Mouse (Mus musculus): Measurements from ENCODE around the gene Bach1. TPM values are rescaled to one million over a fixed set of nuclear protein-coding genes. Genes with fewer than 3 reads are reported as not detected.

Bach1 gene
- total and polyA plus RNA-seq, 3 experiments: 11.4 to 20.9 (median 13.4) TPM

GRCm38 (mm10) chr16:87663890-87664289 lies 34.9 kb upstream of the Bach1 start:
- Histone ChIP-seq H3K79me2 (replicated peaks; ENCODE audit: control insufficient read depth, extremely low read depth, insufficient read depth, poor library complexity, severe bottlenecking) (no peaks in the 10 kb centered on the region), H3K4me1 (ENCODE audit: control insufficient read depth in 1 of 2, insufficient read depth in 2 of 2) (peaks cover 29 to 76% of the 10 kb centered on the region in 2 experiments), H3K4me2 (ENCODE audit: insufficient read depth, low read depth, poor library complexity, severe bottlenecking) (peak overlapping the region; percentile 47), H3K27ac (ENCODE audit: insufficient read depth, low read depth) (no peak overlapping the region), H3K36me3 (replicated peaks in 1 of 2; ENCODE audit: control insufficient read depth in 1 of 2, insufficient read depth in 1 of 2, low read length in 1 of 2) (no peaks in the 10 kb centered on the region), H3K9me3 (replicated peaks; ENCODE audit: low read length) (no peaks in the 10 kb centered on the region), H3K27me3 (replicated peaks) (no peaks in the 10 kb centered on the region), H3K9ac (ENCODE audit: insufficient read depth, low read depth) (no peak overlapping the region), H3K4me3 (replicated peaks in 1 of 3; ENCODE audit: low read depth in 2 of 3, low read length in 2 of 3, poor library complexity in 1 of 3) (no peak overlapping the region)
- dilution Hi-C loops (cut with MboI; ENCODE audit: extremely low pct_ligation_motif_present, extremely low pct_unique_long_range_greater_than_20kb, low sequenced_read_pairs): no loop called here
- in situ Hi-C loops (cut with MboI; ENCODE audit: low pct_ligation_motif_present, low pct_unique_long_range_greater_than_20kb, low sequenced_read_pairs): no loop called here
- DNase-seq (ENCODE audit: extremely low read depth): no peak
- TF ChIP-seq IRF4 (IDR thresholded peaks at IDR 0.05; ENCODE audit: low read depth, low read length) (peak; percentile 54; the same call in 1 of the 2 replicates), MAX (IDR thresholded peaks at IDR 0.05; ENCODE audit: low read length) (peak; percentile 90), BHLHE40 (IDR thresholded peaks at IDR 0.05; ENCODE audit: low read depth, low read length) (peak; percentile 79), USF2 (conservative IDR thresholded peaks at IDR 0.05; ENCODE audit: low read depth, low read length) (no peak), RCOR1 (conservative IDR thresholded peaks at IDR 0.05; ENCODE audit: low read depth, low read length) (no peak), POLR2AphosphoS2 (IDR thresholded peaks at IDR 0.05; ENCODE audit: low read depth, low read length) (no peak), TBP (conservative IDR thresholded peaks at IDR 0.05; ENCODE audit: low read depth, low read length) (no peak), JUND (conservative IDR thresholded peaks at IDR 0.05; ENCODE audit: low read depth, low read length) (no peak; the same call in 1 of the 2 replicates), POLR2A (IDR thresholded peaks at IDR 0.05; ENCODE audit: low read depth, low read length) (no peak), MEF2A (IDR thresholded peaks at IDR 0.05; ENCODE audit: borderline replicate concordance, low read depth, low read length) (peak; percentile 25; the same call in 1 of the 2 replicates), SIN3A (IDR thresholded peaks at IDR 0.05; ENCODE audit: low read length) (peak; percentile 56; the same call in 1 of the 2 replicates), MYC (IDR thresholded peaks at IDR 0.05; ENCODE audit: low read depth, low read length) (peak; percentile 83), GABPA (IDR thresholded peaks at IDR 0.05; ENCODE audit: insufficient replicate concordance, low read depth, low read length) (no peak), RAD21 (IDR thresholded peaks at IDR 0.05; ENCODE audit: low read depth, low read length) (no peak), ETS1 (conservative IDR thresholded peaks at IDR 0.05; ENCODE audit: low read depth, low read length) (peak; percentile 53; the same call in 1 of the 2 replicates), TCF12 (IDR thresholded peaks at IDR 0.05; ENCODE audit: low read depth, low read length) (0 out of 2 replicates have a peak, but pooled peaks have one; percentile 45), UBTF (IDR thresholded peaks at IDR 0.05; ENCODE audit: low read depth, low read length) (no peak), USF1 (IDR thresholded peaks at IDR 0.05; ENCODE audit: low read depth, low read length) (peak; percentile 50), MXI1 (IDR thresholded peaks at IDR 0.05; ENCODE audit: low read depth, low read length) (peak; percentile 89)

- H3K4me1 ChIP-seq (ENCODE audit: control insufficient read depth in 1 of 2, insufficient read depth in 2 of 2): peaks cover 32 to 76% of the 10 kb centered on the region in 2 experiments
- no peaks in the 10 kb centered on the region for H3K79me2 ChIP-seq (replicated peaks; ENCODE audit: control insufficient read depth, extremely low read depth, insufficient read depth, poor library complexity, severe bottlenecking)
- peak; percentile 93 for DNase-seq (ENCODE audit: extremely low read depth)
- no peaks in the 10 kb centered on the region for H3K36me3 ChIP-seq (replicated peaks in 1 of 2; ENCODE audit: control insufficient read depth in 1 of 2, insufficient read depth in 1 of 2, low read length in 1 of 2)
- dilution Hi-C loops (cut with MboI; ENCODE audit: extremely low pct_ligation_motif_present, extremely low pct_unique_long_range_greater_than_20kb, low sequenced_read_pairs): no loop called here
- peak overlapping the region; percentile 37 for H3K9ac ChIP-seq (ENCODE audit: insufficient read depth, low read depth)
- H3K27me3 ChIP-seq (replicated peaks): no peaks in the 10 kb centered on the region
- no peaks in the 10 kb centered on the region for H3K9me3 ChIP-seq (replicated peaks; ENCODE audit: low read length)
- H3K4me3 ChIP-seq (replicated peaks in 1 of 3; ENCODE audit: low read depth in 2 of 3, low read length in 2 of 3, poor library complexity in 1 of 3): peak overlapping the region; percentile 45 to 67 (median 51)
- H3K27ac ChIP-seq (ENCODE audit: insufficient read depth, low read depth): peak overlapping the region; percentile 90
- in situ Hi-C loops (cut with MboI; ENCODE audit: low pct_ligation_motif_present, low pct_unique_long_range_greater_than_20kb, low sequenced_read_pairs): no loop called here
- H3K4me2 ChIP-seq (ENCODE audit: insufficient read depth, low read depth, poor library complexity, severe bottlenecking): peak overlapping the region; percentile 82
- TF ChIP-seq ELF1 (IDR thresholded peaks at IDR 0.05; ENCODE audit: low read depth, low read length): no peak
- TF ChIP-seq MYC (IDR thresholded peaks at IDR 0.05; ENCODE audit: low read depth, low read length): peak; percentile 89
- peak; percentile 98 for TF ChIP-seq IRF4 (IDR thresholded peaks at IDR 0.05; ENCODE audit: low read depth, low read length)
- TF ChIP-seq ZMIZ1 (IDR thresholded peaks at IDR 0.05; ENCODE audit: low read depth, low read length): no peak
- TF ChIP-seq UBTF (IDR thresholded peaks at IDR 0.05; ENCODE audit: low read depth, low read length): no peak
- no peak; the same call in 1 of the 2 replicates for TF ChIP-seq RCOR1 (conservative IDR thresholded peaks at IDR 0.05; ENCODE audit: low read depth, low read length)
- peak; percentile 99 for TF ChIP-seq EP300 (IDR thresholded peaks at IDR 0.05; ENCODE audit: low read length)
- TF ChIP-seq MXI1 (IDR thresholded peaks at IDR 0.05; ENCODE audit: low read depth, low read length): 0 out of 2 replicates have a peak, but pooled peaks have one; percentile 8
- peak; percentile 99 for TF ChIP-seq MAFK (IDR thresholded peaks at IDR 0.05; ENCODE audit: insufficient replicate concordance, low read length)
- peak; percentile 77; the same call in 1 of the 2 replicates for TF ChIP-seq MEF2A (IDR thresholded peaks at IDR 0.05; ENCODE audit: borderline replicate concordance, low read depth, low read length)
- peak; percentile 95 for TF ChIP-seq TCF12 (IDR thresholded peaks at IDR 0.05; ENCODE audit: low read depth, low read length)
- peak; percentile 46; the same call in 1 of the 2 replicates for TF ChIP-seq POLR2A (IDR thresholded peaks at IDR 0.05; ENCODE audit: low read depth, low read length)
- TF ChIP-seq RAD21 (IDR thresholded peaks at IDR 0.05; ENCODE audit: low read depth, low read length): no peak; the same call in 1 of the 2 replicates
- no peak for TF ChIP-seq NELFE (IDR thresholded peaks at IDR 0.05; ENCODE audit: low read depth, low read length)
- no peak for TF ChIP-seq PAX5 (IDR thresholded peaks at IDR 0.05; ENCODE audit: low read length)
- peak; percentile 70; the same call in 1 of the 2 replicates for TF ChIP-seq TBP (conservative IDR thresholded peaks at IDR 0.05; ENCODE audit: low read depth, low read length)
- peak; percentile 96 for TF ChIP-seq BHLHE40 (IDR thresholded peaks at IDR 0.05; ENCODE audit: low read depth, low read length)
- TF ChIP-seq USF2 (conservative IDR thresholded peaks at IDR 0.05; ENCODE audit: low read depth, low read length): no peak
- TF ChIP-seq POLR2AphosphoS2 (IDR thresholded peaks at IDR 0.05; ENCODE audit: low read depth, low read length): no peak
- TF ChIP-seq KAT2A (IDR thresholded peaks at IDR 0.05; ENCODE audit: insufficient replicate concordance, low read length): no peak
- TF ChIP-seq E2F4 (IDR thresholded peaks at IDR 0.05; ENCODE audit: insufficient replicate concordance, low read depth, low read length): 0 out of 2 replicates have a peak, but pooled peaks have one; percentile 37
- TF ChIP-seq SMC3 (IDR thresholded peaks at IDR 0.05; ENCODE audit: low read depth, low read length): 0 out of 2 replicates have a peak, but pooled peaks have one; percentile 13
- no peak for TF ChIP-seq HCFC1 (IDR thresholded peaks at IDR 0.05; ENCODE audit: low read depth, low read length)
Observed at GRCm38 (mm10) chr16:87665246-87665645, 33.5 kb upstream of the Bach1 start.

Data from CH12.LX (cell line).